Mouse (Mus musculus): ENCODE measurements around the gene Utp14b.

- TF ChIP-seq POLR2AphosphoS2 (IDR thresholded peaks at IDR 0.05; ENCODE audit: low read length) (no peak), USF1 (IDR thresholded peaks at IDR 0.05; ENCODE audit: low read depth, low read length) (no peak), JUND (IDR thresholded peaks at IDR 0.05; ENCODE audit: low read depth, low read length) (no peak), CTCF (IDR thresholded peaks at IDR 0.05 in 2 of 3, conservative IDR thresholded peaks at IDR 0.05 in 1 of 3; ENCODE audit: control insufficient read depth in 1 of 3, insufficient read depth in 1 of 3, low read depth in 2 of 3, low read length in 3 of 3, poor library complexity in 1 of 3, severe bottlenecking in 1 of 3) (no peak), NELFE (IDR thresholded peaks at IDR 0.05; ENCODE audit: low read depth, low read length) (no peak), POLR2A (IDR thresholded peaks at IDR 0.05; ENCODE audit: control insufficient read depth in 1 of 2, insufficient read depth in 1 of 2, low read depth in 1 of 2, low read length in 2 of 2, poor library complexity in 1 of 2) (no peak), MXI1 (IDR thresholded peaks at IDR 0.05; ENCODE audit: low read depth, low read length) (no peak), KAT2A (conservative IDR thresholded peaks at IDR 0.05; ENCODE audit: low read depth, low read length) (no peak), USF2 (IDR thresholded peaks at IDR 0.05; ENCODE audit: borderline replicate concordance in 1 of 2, insufficient read depth in 1 of 2, low read depth in 1 of 2, low read length in 2 of 2) (no peak)
These were observed 23.4 kb upstream of the Utp14b start for GRCm38 (mm10) chr1:78634486-78634885.

All from MEL (cell line).